Mouse (Mus musculus): ENCODE data around the gene Ddx6. TPM values are rescaled to one million over a fixed set of nuclear protein-coding genes. Genes with fewer than 3 reads are reported as not detected.

The Ddx6 gene
- polyA plus RNA-seq, 1 experiment from 2014 or later: 25.9 TPM

- no peaks in the 10 kb centered on the region for H3K27me3 ChIP-seq
- no peak for ATAC-seq (ENCODE audit: low FRiP score)
- no peak overlapping the region for H3K27ac ChIP-seq
- H3K4me3 ChIP-seq: no peak overlapping the region
- H3K4me1 ChIP-seq: no peaks in the 10 kb centered on the region
- H3K4me2 ChIP-seq (replicated peaks): no peak overlapping the region
- no peak overlapping the region for H3K9ac ChIP-seq
- H3K9me3 ChIP-seq (replicated peaks): no peaks in the 10 kb centered on the region
- H3K36me3 ChIP-seq: no peaks in the 10 kb centered on the region
- 91% methylated on average over 8 of the region's 8 CpGs for WGBS
Measured at GRCm38 (mm10) chr9:44647026-44647425, 42.3 kb downstream of the Ddx6 start.

- 91% methylated on average over 4 of the region's 4 CpGs for WGBS
- ATAC-seq (ENCODE audit: low FRiP score): no peak
- no peaks in the 10 kb centered on the region for H3K9me3 ChIP-seq (replicated peaks)
Measured at GRCm38 (mm10) chr9:44647656-44648055, 43.0 kb downstream of the Ddx6 start.

GRCm38 (mm10) chr9:44648881-44649281, 44.2 kb downstream of the Ddx6 start:
- Histone ChIP-seq H3K4me1 (no peaks in the 10 kb centered on the region), H3K9me3 (replicated peaks) (no peaks in the 10 kb centered on the region), H3K9ac (no peak overlapping the region), H3K4me3 (no peak overlapping the region), H3K4me2 (replicated peaks) (no peak overlapping the region), H3K27me3 (no peaks in the 10 kb centered on the region), H3K36me3 (no peaks in the 10 kb centered on the region), H3K27ac (no peak overlapping the region)
- WGBS: 71% methylated on average over 7 of the region's 7 CpGs
- no peak for ATAC-seq (ENCODE audit: low FRiP score)

More at GRCm38 (mm10) chr9:44647656-44648055, 43.0 kb downstream of the Ddx6 start:
- no peak overlapping the region for H3K4me2 ChIP-seq (replicated peaks)
- H3K9ac ChIP-seq: no peak overlapping the region
- no peaks in the 10 kb centered on the region for H3K27me3 ChIP-seq
- no peaks in the 10 kb centered on the region for H3K36me3 ChIP-seq
- no peaks in the 10 kb centered on the region for H3K4me1 ChIP-seq
- H3K4me3 ChIP-seq: no peak overlapping the region
- no peak overlapping the region for H3K27ac ChIP-seq

- ATAC-seq (ENCODE audit: low FRiP score): peak; percentile 77
- WGBS: 10% methylated on average over 8 of the region's 8 CpGs
Measured at GRCm38 (mm10) chr9:44652027-44652426, 47.3 kb downstream of the Ddx6 start.

GRCm38 (mm10) chr9:44653896-44654295, 49.2 kb downstream of the Ddx6 start:
- Histone ChIP-seq H3K4me1 (peaks cover 5% of the 10 kb centered on the region; the same call in 1 of the 2 replicates), H3K9me3 (replicated peaks) (no peaks in the 10 kb centered on the region), H3K4me2 (replicated peaks) (no peak overlapping the region), H3K9ac (no peak overlapping the region), H3K27me3 (no peaks in the 10 kb centered on the region), H3K4me3 (no peak overlapping the region), H3K27ac (no peak overlapping the region), H3K36me3 (no peaks in the 10 kb centered on the region)
- ATAC-seq (ENCODE audit: low FRiP score): no peak
- 76% methylated on average over 4 of the region's 4 CpGs for WGBS

More at GRCm38 (mm10) chr9:44652027-44652426, 47.3 kb downstream of the Ddx6 start:
- Histone ChIP-seq H3K27me3 (no peaks in the 10 kb centered on the region), H3K4me3 (no peak overlapping the region), H3K4me1 (peaks cover 5% of the 10 kb centered on the region; the same call in 1 of the 2 replicates), H3K4me2 (replicated peaks) (no peak overlapping the region), H3K9me3 (replicated peaks) (no peaks in the 10 kb centered on the region), H3K27ac (no peak overlapping the region), H3K9ac (no peak overlapping the region), H3K36me3 (no peaks in the 10 kb centered on the region)

- 29% methylated on average over 26 of the region's 26 CpGs for WGBS
- H3K27ac ChIP-seq: peak overlapping the region; percentile 44; the same call in 1 of the 2 replicates
- H3K9me3 ChIP-seq (replicated peaks): no peaks in the 10 kb centered on the region
- H3K4me1 ChIP-seq: peaks cover 5% of the 10 kb centered on the region; the same call in 1 of the 2 replicates
- H3K36me3 ChIP-seq: no peaks in the 10 kb centered on the region
- no peak for ATAC-seq (ENCODE audit: low FRiP score)
- H3K4me2 ChIP-seq (replicated peaks): peak overlapping the region; percentile 43
- no peak overlapping the region for H3K9ac ChIP-seq
- H3K27me3 ChIP-seq: no peaks in the 10 kb centered on the region
- no peak overlapping the region for H3K4me3 ChIP-seq
Measured at GRCm38 (mm10) chr9:44655098-44656066, 50.7 kb downstream of the Ddx6 start.

- H3K9me3 ChIP-seq (replicated peaks): no peaks in the 10 kb centered on the region
- H3K4me1 ChIP-seq: no peaks in the 10 kb centered on the region
- H3K4me3 ChIP-seq: no peak overlapping the region
- no peaks in the 10 kb centered on the region for H3K27me3 ChIP-seq
- no peak overlapping the region for H3K27ac ChIP-seq
- H3K4me2 ChIP-seq (replicated peaks): no peak overlapping the region
- WGBS: 88% methylated on average over 6 of the region's 6 CpGs
- H3K9ac ChIP-seq: no peak overlapping the region
- no peak for ATAC-seq (ENCODE audit: low FRiP score)
- no peaks in the 10 kb centered on the region for H3K36me3 ChIP-seq
Measured at GRCm38 (mm10) chr9:44663706-44664105, 59.0 kb downstream of the Ddx6 start.

GRCm38 (mm10) chr9:44671416-44671815, 66.7 kb downstream of the Ddx6 start:
- H3K27me3 ChIP-seq: no peaks in the 10 kb centered on the region
- ATAC-seq (ENCODE audit: low FRiP score): no peak
- H3K4me1 ChIP-seq: no peaks in the 10 kb centered on the region
- H3K9ac ChIP-seq: no peak overlapping the region
- no peak overlapping the region for H3K4me2 ChIP-seq (replicated peaks)
- WGBS: 92% methylated on average over 5 of the region's 5 CpGs
- H3K4me3 ChIP-seq: no peak overlapping the region
- no peak overlapping the region for H3K27ac ChIP-seq
- H3K36me3 ChIP-seq: no peaks in the 10 kb centered on the region
- H3K9me3 ChIP-seq (replicated peaks): no peaks in the 10 kb centered on the region

- H3K27ac ChIP-seq: no peak overlapping the region
- H3K36me3 ChIP-seq: no peaks in the 10 kb centered on the region
- H3K4me1 ChIP-seq: no peaks in the 10 kb centered on the region
- no peak overlapping the region for H3K4me3 ChIP-seq
- ATAC-seq (ENCODE audit: low FRiP score): no peak
- H3K9me3 ChIP-seq (replicated peaks): no peaks in the 10 kb centered on the region
- H3K4me2 ChIP-seq (replicated peaks): no peak overlapping the region
- H3K9ac ChIP-seq: no peak overlapping the region
- WGBS: 82% methylated on average over 2 of the region's 2 CpGs
- H3K27me3 ChIP-seq: no peaks in the 10 kb centered on the region
Measured at GRCm38 (mm10) chr9:44672291-44672865, 67.7 kb downstream of the Ddx6 start.

GRCm38 (mm10) chr9:44673005-44673404, 68.3 kb downstream of the Ddx6 start, which contains the start of gene Treh:
Treh (plus strand) TSS chr9:44673233.
- Histone ChIP-seq H3K4me2 (replicated peaks) (no peak within 1 kb of the TSS), H3K4me1 (no peaks in the 10 kb centered on the region), H3K4me3 (no peak within 1 kb of the TSS), H3K36me3 (no peaks in the 10 kb centered on the region), H3K27ac (no peak within 1 kb of the TSS), H3K9ac (no peak within 1 kb of the TSS), H3K9me3 (replicated peaks) (no peaks in the 10 kb centered on the region), H3K27me3 (no peaks in the 10 kb centered on the region)
- WGBS: 92% methylated on average over 3 of the region's 3 CpGs
- ATAC-seq (ENCODE audit: low FRiP score): no peak

GRCm38 (mm10) chr9:44678288-44678871, 73.7 kb downstream of the Ddx6 start:
- WGBS: 92% methylated on average over 2 of the region's 2 CpGs

GRCm38 (mm10) chr9:44679565-44679964, 74.9 kb downstream of the Ddx6 start:
- no peaks in the 10 kb centered on the region for H3K4me1 ChIP-seq
- H3K27me3 ChIP-seq: no peaks in the 10 kb centered on the region
- H3K36me3 ChIP-seq: no peaks in the 10 kb centered on the region
- ATAC-seq (ENCODE audit: low FRiP score): no peak
- no peak overlapping the region for H3K27ac ChIP-seq
- WGBS: 64% methylated on average over 5 of the region's 5 CpGs
- H3K9me3 ChIP-seq (replicated peaks): no peaks in the 10 kb centered on the region
- H3K9ac ChIP-seq: no peak overlapping the region
- H3K4me3 ChIP-seq: no peak overlapping the region
- H3K4me2 ChIP-seq (replicated peaks): no peak overlapping the region

More at GRCm38 (mm10) chr9:44678288-44678871, 73.7 kb downstream of the Ddx6 start:
- H3K27ac ChIP-seq: no peak overlapping the region
- no peaks in the 10 kb centered on the region for H3K36me3 ChIP-seq
- H3K27me3 ChIP-seq: no peaks in the 10 kb centered on the region
- H3K9me3 ChIP-seq (replicated peaks): no peaks in the 10 kb centered on the region
- no peak for ATAC-seq (ENCODE audit: low FRiP score)
- no peaks in the 10 kb centered on the region for H3K4me1 ChIP-seq
- no peak overlapping the region for H3K9ac ChIP-seq
- no peak overlapping the region for H3K4me2 ChIP-seq (replicated peaks)
- no peak overlapping the region for H3K4me3 ChIP-seq

Measured in hindbrain, embryonic 12.5 days (tissue).